Mouse (Mus musculus) kidney, embryonic 15.5 days (tissue): ENCODE measurements around the gene Eef1akmt3. TPM values are rescaled to one million over a fixed set of nuclear protein-coding genes. Genes with fewer than 3 reads are reported as not detected.
A peak's percentile ranks its signal among the peaks of the same experiment; 100 is the strongest.

Source experiments
- ATAC-seq: fragments of 200-750 bp; cut with Nextera tagmentation; replicated peaks from 2 replicates; pipeline ENCODE4 v1.8.0; 2017; ENCODE audit warnings: moderate TSS enrichment; ENCODE audit not compliant: low FRiP score
- H3K27ac ChIP-seq: fragments of 300-500 bp; sonication (generic); 2 replicates; pipeline ENCODE4 v1.5.1; 2015; ENCODE audit warnings: mild to moderate bottlenecking, inconsistent platforms
- H3K27me3 ChIP-seq: fragments of 300-500 bp; sonication (generic); 2 replicates; pipeline ENCODE4 v1.6.1; 2015; ENCODE audit warnings: inconsistent platforms
- H3K36me3 ChIP-seq: fragments of 300-500 bp; sonication (generic); 2 replicates; pipeline ENCODE4 v1.6.1; 2015; ENCODE audit warnings: inconsistent platforms
- H3K4me1 ChIP-seq: fragments of 300-500 bp; sonication (generic); 2 replicates; pipeline ENCODE4 v1.6.1; 2015; ENCODE audit warnings: inconsistent platforms
- H3K4me2 ChIP-seq: fragments of 300-500 bp; sonication (generic); 2 replicates; pipeline ENCODE4 v1.6.1; 2015; ENCODE audit warnings: moderate library complexity, mild to moderate bottlenecking, inconsistent platforms
- H3K4me3 ChIP-seq: fragments of 300-500 bp; sonication (generic); replicated peaks from 2 replicates; pipeline ENCODE4 v1.5.1; 2015; ENCODE audit warnings: mild to moderate bottlenecking, inconsistent platforms
- H3K9ac ChIP-seq: fragments of 300-500 bp; sonication (generic); 2 replicates; pipeline ENCODE4 v1.6.1; 2015; ENCODE audit warnings: mild to moderate bottlenecking, inconsistent platforms
- H3K9me3 ChIP-seq: fragments of 300-500 bp; sonication (generic); replicated peaks from 2 replicates; pipeline ENCODE4 v1.6.1; 2016; ENCODE audit warnings: inconsistent platforms
- WGBS: fragments of 180-500 bp; shearing (Covaris S2); methylation state at CpG from one replicate; pipeline ENCODE4 v1.1.7; 2015; ENCODE audit warnings: mixed read lengths; 5-methylcytosine and 5-hydroxymethylcytosine counted together
- polyA plus RNA-seq: library from polyadenylated mRNA; unstranded; fragments of >200 nt; fragmentation: Nextera tagmentation; extraction: Ambion mirVana; gene quantifications from 2 replicates; pipeline ENCODE4 v1.2.1, GENCODE M21; 2015

Eef1akmt3 gene
- polyA plus RNA-seq, result 0.93 and 1.00 TPM in 2 replicates

GRCm38 (mm10) chr10:127041274-127041766 lies at the start of gene Eef1akmt3, which contains the start of gene Mettl1:
TSS of gene Eef1akmt3 (minus strand) at chr10:127041513.
TSS of gene Mettl1 (plus strand) at chr10:127041414.
- Histone ChIP-seq H3K27ac (peak within 1 kb of the TSS; percentile 91), H3K4me2 (peak within 1 kb of the TSS; percentile 99), H3K36me3 (peaks cover 17% of the 10 kb centered on the region), H3K9ac (peak within 1 kb of the TSS; percentile 65), H3K9me3 (no peaks in the 10 kb centered on the region), H3K4me1 (peaks cover 18% of the 10 kb centered on the region), H3K4me3 (peak within 1 kb of the TSS; percentile 95), H3K27me3 (peaks cover 14% of the 10 kb centered on the region)
- peak; percentile 76 for ATAC-seq
- under 1% methylated on average over 28 of the region's 28 CpGs for WGBS

GRCm38 (mm10) chr10:127090560-127091411 lies 49.5 kb upstream of the Eef1akmt3 start:
- no peak overlapping the region for H3K9ac ChIP-seq
- 8% methylated on average over 57 of the region's 57 CpGs for WGBS
- peaks cover 77% of the 10 kb centered on the region for H3K27me3 ChIP-seq
- peaks cover 23% of the 10 kb centered on the region for H3K4me1 ChIP-seq
- H3K9me3 ChIP-seq, result no peaks in the 10 kb centered on the region
- peak overlapping the region; percentile 51 for H3K4me2 ChIP-seq
- peaks cover 8% of the 10 kb centered on the region for H3K36me3 ChIP-seq
- 0 out of 2 replicates have a peak, but pooled peaks have one; percentile 29 for ATAC-seq
- no peak overlapping the region for H3K27ac ChIP-seq
- peak overlapping the region; percentile 26 for H3K4me3 ChIP-seq

- no peaks in the 10 kb centered on the region for H3K9me3 ChIP-seq
- no peak for ATAC-seq
- no peak overlapping the region for H3K4me3 ChIP-seq
- H3K36me3 ChIP-seq, result no peaks in the 10 kb centered on the region
- H3K4me1 ChIP-seq, result peaks cover 23% of the 10 kb centered on the region
- no peak overlapping the region for H3K27ac ChIP-seq
- H3K9ac ChIP-seq, result no peak overlapping the region
- H3K4me2 ChIP-seq, result no peak overlapping the region
- WGBS, result 70% methylated on average over 6 of the region's 6 CpGs
- H3K27me3 ChIP-seq, result peaks cover 92% of the 10 kb centered on the region
Observed at GRCm38 (mm10) chr10:127085633-127086032, 44.3 kb upstream of the Eef1akmt3 start.

GRCm38 (mm10) chr10:127085052-127085451 lies 43.7 kb upstream of the Eef1akmt3 start:
- no peaks in the 10 kb centered on the region for H3K36me3 ChIP-seq
- 82% methylated on average over 9 of the region's 9 CpGs for WGBS
- no peak overlapping the region for H3K4me3 ChIP-seq
- ATAC-seq, result no peak
- H3K4me2 ChIP-seq, result no peak overlapping the region
- no peak overlapping the region for H3K27ac ChIP-seq
- peaks cover 26% of the 10 kb centered on the region for H3K4me1 ChIP-seq
- no peaks in the 10 kb centered on the region for H3K9me3 ChIP-seq
- H3K27me3 ChIP-seq, result peaks cover 92% of the 10 kb centered on the region
- no peak overlapping the region for H3K9ac ChIP-seq

GRCm38 (mm10) chr10:127083915-127084306 lies 42.6 kb upstream of the Eef1akmt3 start:
- Histone ChIP-seq H3K4me2 (no peak overlapping the region), H3K4me1 (peaks cover 38% of the 10 kb centered on the region), H3K9ac (no peak overlapping the region), H3K4me3 (no peak overlapping the region), H3K9me3 (no peaks in the 10 kb centered on the region), H3K27me3 (peaks cover 92% of the 10 kb centered on the region), H3K36me3 (no peaks in the 10 kb centered on the region), H3K27ac (no peak overlapping the region)
- WGBS, result 28% methylated on average over 5 of the region's 5 CpGs
- ATAC-seq, result no peak

- Histone ChIP-seq H3K4me3 (no peak overlapping the region), H3K27me3 (peaks cover 93% of the 10 kb centered on the region), H3K4me2 (no peak overlapping the region), H3K36me3 (no peaks in the 10 kb centered on the region), H3K9ac (no peak overlapping the region), H3K27ac (no peak overlapping the region), H3K9me3 (no peaks in the 10 kb centered on the region), H3K4me1 (peaks cover 43% of the 10 kb centered on the region)
- ATAC-seq, result no peak
- 27% methylated on average over 8 of the region's 8 CpGs for WGBS
Observed at GRCm38 (mm10) chr10:127083292-127083914, 42.1 kb upstream of the Eef1akmt3 start.

GRCm38 (mm10) chr10:127081996-127082620 lies 40.8 kb upstream of the Eef1akmt3 start:
- no peak overlapping the region for H3K4me2 ChIP-seq
- H3K4me3 ChIP-seq, result no peak overlapping the region
- ATAC-seq, result no peak
- H3K9ac ChIP-seq, result no peak overlapping the region
- H3K9me3 ChIP-seq, result no peaks in the 10 kb centered on the region
- H3K27me3 ChIP-seq, result peaks cover 93% of the 10 kb centered on the region
- H3K36me3 ChIP-seq, result no peaks in the 10 kb centered on the region
- no peak overlapping the region for H3K27ac ChIP-seq
- 35% methylated on average over 8 of the region's 8 CpGs for WGBS
- H3K4me1 ChIP-seq, result peaks cover 50% of the 10 kb centered on the region

GRCm38 (mm10) chr10:127080901-127081780 lies 39.8 kb upstream of the Eef1akmt3 start:
- Histone ChIP-seq H3K36me3 (no peaks in the 10 kb centered on the region), H3K4me1 (peaks cover 50% of the 10 kb centered on the region), H3K9me3 (no peaks in the 10 kb centered on the region), H3K4me3 (peak overlapping the region; percentile 53), H3K4me2 (peak overlapping the region; percentile 58), H3K27ac (no peak overlapping the region), H3K9ac (no peak overlapping the region), H3K27me3 (peaks cover 96% of the 10 kb centered on the region)
- WGBS, result 2% methylated on average over 48 of the region's 48 CpGs
- no peak for ATAC-seq

GRCm38 (mm10) chr10:127079665-127080391 lies 38.5 kb upstream of the Eef1akmt3 start:
- peak overlapping the region; percentile 53 for H3K4me3 ChIP-seq
- H3K36me3 ChIP-seq, result no peaks in the 10 kb centered on the region
- 2% methylated on average over 69 of the region's 70 CpGs for WGBS
- peaks cover 99% of the 10 kb centered on the region for H3K27me3 ChIP-seq
- H3K9ac ChIP-seq, result peak overlapping the region; percentile 47
- 0 out of 2 replicates have a peak, but pooled peaks have one; percentile 10 for ATAC-seq
- no peak overlapping the region for H3K27ac ChIP-seq
- H3K9me3 ChIP-seq, result no peaks in the 10 kb centered on the region
- peaks cover 50% of the 10 kb centered on the region for H3K4me1 ChIP-seq
- peak overlapping the region; percentile 93 for H3K4me2 ChIP-seq

GRCm38 (mm10) chr10:127078677-127079575 lies 37.6 kb upstream of the Eef1akmt3 start:
- Histone ChIP-seq H3K9me3 (no peaks in the 10 kb centered on the region), H3K36me3 (no peaks in the 10 kb centered on the region), H3K4me3 (peak overlapping the region; percentile 53), H3K4me2 (peak overlapping the region; percentile 93), H3K27me3 (peaks cover 90% of the 10 kb centered on the region), H3K4me1 (peaks cover 50% of the 10 kb centered on the region), H3K27ac (no peak overlapping the region), H3K9ac (peak overlapping the region; percentile 47)
- ATAC-seq, result peak; percentile 12; the same call in 1 of the 2 replicates
- WGBS, result under 1% methylated on average over 47 of the region's 49 CpGs
